Mouse (Mus musculus): Measurements from ENCODE around the gene Gm47996.

Gene Gm47996

GRCm38 (mm10) chr1:151250109-151250508 lies 40.2 kb downstream of the Gm47996 start:
- no peak for DNase-seq (ENCODE audit: low spot score)

GRCm38 (mm10) chr1:151250529-151251193 lies 40.7 kb downstream of the Gm47996 start:
- no peak for DNase-seq (ENCODE audit: low spot score)

GRCm38 (mm10) chr1:151251194-151252010 lies 41.5 kb downstream of the Gm47996 start:
- DNase-seq (ENCODE audit: low spot score) = no peak

GRCm38 (mm10) chr1:151255422-151255821 lies 45.5 kb downstream of the Gm47996 start:
- DNase-seq (ENCODE audit: low spot score) = no peak

- no peak for DNase-seq (ENCODE audit: low spot score)
Observed at GRCm38 (mm10) chr1:151258090-151258954, 48.4 kb downstream of the Gm47996 start.

- DNase-seq (ENCODE audit: low spot score) = no peak
Observed at GRCm38 (mm10) chr1:151259061-151259460, 49.1 kb downstream of the Gm47996 start.

Measured in T-cell, adult 2 months (primary cell).